Mouse (Mus musculus) myocyte (in vitro differentiated cells): ENCODE data around the gene Myom1.

ENCODE experiments used
- E2F4 ChIP-seq: IDR thresholded peaks from one replicate; pipeline ENCODE4 v1.6.1; 2011; ENCODE audit warnings: mild to moderate bottlenecking, control low read depth, moderate library complexity; ENCODE audit not compliant: insufficient read depth
- POLR2A ChIP-seq: IDR thresholded peaks from one replicate; pipeline ENCODE4 v1.6.1; 2011; ENCODE audit warnings: low read depth, mild to moderate bottlenecking, control low read depth, moderate library complexity; ENCODE audit not compliant: insufficient read length
- TCF12 ChIP-seq: IDR thresholded peaks from one replicate; pipeline ENCODE4 v1.6.1; 2011; ENCODE audit warnings: mild to moderate bottlenecking, control low read depth; ENCODE audit not compliant: poor library complexity, insufficient read depth, severe bottlenecking
- TCF3 ChIP-seq: IDR thresholded peaks from one replicate; pipeline ENCODE4 v1.6.1; 2011; ENCODE audit warnings: low read depth, control low read depth; ENCODE audit not compliant: insufficient read length

DNA sequence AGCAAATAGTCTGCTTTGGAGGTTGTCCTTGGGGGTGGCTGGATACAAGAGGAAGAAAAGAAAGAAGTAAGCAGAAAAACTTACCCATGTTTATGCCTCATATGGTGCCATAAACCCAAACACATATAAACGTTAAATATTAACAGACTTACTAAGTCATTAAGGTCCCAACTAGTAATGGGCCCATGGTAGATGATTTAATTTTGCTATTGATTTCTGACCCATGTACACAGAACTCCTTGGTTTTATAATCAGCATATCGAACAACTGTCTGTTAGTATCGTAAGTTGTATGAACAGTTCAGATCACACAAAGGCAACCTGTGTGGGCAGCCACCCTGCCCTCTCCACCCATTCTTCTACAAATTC lies 85.7 kb downstream of the Myom1 start:
- TF ChIP-seq TCF3 (no peak), POLR2A (no peak), E2F4 (no peak), TCF12 (no peak)
